18 mouse cellular contexts compared by ENCODE assay signal in the genomic region with DNA sequence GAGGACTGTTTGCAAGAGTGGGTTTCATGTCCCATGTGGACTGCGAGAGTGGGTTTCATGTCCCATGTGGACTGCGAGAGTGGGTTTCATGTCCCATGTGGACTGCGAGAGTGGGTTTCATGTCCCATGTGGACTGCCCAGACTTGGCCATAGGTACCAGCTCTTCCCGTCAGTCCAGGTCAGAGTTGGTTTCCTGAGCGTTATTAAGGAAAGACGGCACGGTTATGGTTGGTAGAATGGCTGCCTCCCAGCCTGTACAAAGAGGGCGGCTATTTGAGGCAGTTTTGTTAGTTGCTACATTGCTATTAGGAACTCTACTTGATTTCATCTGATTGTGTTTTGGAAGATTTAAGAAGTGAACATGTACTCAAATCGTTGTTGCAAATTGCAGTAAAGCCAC. TPM values are rescaled to one million over a fixed set of nuclear protein-coding genes. Genes with fewer than 3 reads are reported as not detected.
DNase-seq lines count a peak whose midpoint lies in the region; ATAC-seq lines count a peak whose summit lies in the region.
"Had no signal": no experiment of that assay in that cellular context is flagged by ENCODE, and none has a peak within 500 bp of the region (broad histone marks: within the 10 kb centered on the region; RNA-seq: fewer than 3 reads in every experiment).

No protein-coding gene starts in this region.

- DNase-seq in heart, adult 11 months: peak; percentile 86
- DNase-seq in heart, postnatal 25 days (ENCODE audit: low spot score): no peak
- DNase-seq in midbrain, embryonic 11.5 days (ENCODE audit: low spot score, missing footprints): peak; percentile 69
- DNase-seq: adrenal gland, adult 2 months; adrenal gland, adult 8-10 months; adrenal gland, postnatal 10 days; adrenal gland, postnatal 14 days; adrenal gland, postnatal 25 days; adrenal gland, postnatal 36 days; B cell, adult 2 months; cerebellum, adult 11 months; cerebellum, adult 11-12 months; cerebellum, adult 18-20 months had no signal

- H3K9ac ChIP-seq in midbrain, embryonic 11.5 days (ENCODE audit: low read length): no peak overlapping the region
- H3K9ac ChIP-seq in midbrain, embryonic 15.5 days: no peak overlapping the region

- ATAC-seq in midbrain, embryonic 11.5 days (ENCODE audit: low FRiP score): no peak
- no peak for ATAC-seq in midbrain, embryonic 15.5 days (replicated peaks)
- ATAC-seq: activated CD4-positive, CD25-positive, alpha-beta regulatory T cell, adult 4 months; CD4-positive, CD25-positive, alpha-beta regulatory T cell, adult 4 months; Patski had no signal

- H3K27ac ChIP-seq in midbrain, embryonic 11.5 days (ENCODE audit: low read depth, low read length): no peak overlapping the region
- no peak overlapping the region for H3K27ac ChIP-seq in midbrain, embryonic 15.5 days

- intact Hi-C loops in heart, postnatal 25 days (cut with DNase I): no loop called here

- no peaks in the 10 kb centered on the region for H3K4me1 ChIP-seq in midbrain, embryonic 11.5 days (ENCODE audit: control insufficient read depth, insufficient read depth, low read length)
- no peaks in the 10 kb centered on the region for H3K4me1 ChIP-seq in midbrain, embryonic 15.5 days

- H3K36me3 ChIP-seq in midbrain, embryonic 11.5 days (ENCODE audit: control insufficient read depth, insufficient read depth, low read length): peaks cover 17% of the 10 kb centered on the region
- 0 out of 2 replicates have a peak, but pooled peaks cover 7% of the 10 kb centered on the region for H3K36me3 ChIP-seq in midbrain, embryonic 15.5 days (replicated peaks)

- no peak overlapping the region for H3K4me3 ChIP-seq in midbrain, embryonic 11.5 days (ENCODE audit: low read depth, low read length)
- no peak overlapping the region for H3K4me3 ChIP-seq in midbrain, embryonic 15.5 days

- H3K9me3 ChIP-seq in midbrain, embryonic 11.5 days (ENCODE audit: control insufficient read depth, low read length): no peaks in the 10 kb centered on the region
- no peaks in the 10 kb centered on the region for H3K9me3 ChIP-seq in midbrain, embryonic 15.5 days

- H3K4me2 ChIP-seq in midbrain, embryonic 11.5 days: no peak overlapping the region
- H3K4me2 ChIP-seq in midbrain, embryonic 15.5 days: no peak overlapping the region

- H3K27me3 ChIP-seq in midbrain, embryonic 11.5 days (ENCODE audit: control insufficient read depth, insufficient read depth, low read length): no peaks in the 10 kb centered on the region
- H3K27me3 ChIP-seq in midbrain, embryonic 15.5 days (replicated peaks): no peaks in the 10 kb centered on the region
- H3K27me3 ChIP-seq: CH12.LX, Patski had no signal

- WGBS in midbrain, embryonic 11.5 days: 95% methylated on average over 9 of the region's 9 CpGs
- 91% methylated on average over 9 of the region's 9 CpGs for WGBS in midbrain, embryonic 15.5 days

RNA-seq across cellular contexts. Expression of a gene that starts 7.7 kb away (rescaled TPM):
- total RNA-seq in heart, postnatal 25 days (2021): 1 to 10 TPM; 8.4 to 9.0 TPM
- polyA plus RNA-seq in midbrain, embryonic 11.5 days (2014; fragmentation: Nextera tagmentation; extraction: Ambion mirVana): 23.4 and 24.1 TPM in 2 replicates
- polyA plus RNA-seq in midbrain, embryonic 15.5 days (2015; fragmentation: Nextera tagmentation; extraction: Ambion mirVana): 39.7 and 40.7 TPM in 2 replicates

RNA-seq across cellular contexts. Expression of a gene that starts 10.1 kb away (rescaled TPM):
- total RNA-seq in heart, postnatal 25 days (2021): 100 to 1,000 TPM; 128 to 130 TPM
- 1,982 and 2,171 TPM in 2 replicates for polyA plus RNA-seq in midbrain, embryonic 11.5 days (2014; fragmentation: Nextera tagmentation; extraction: Ambion mirVana)
- polyA plus RNA-seq in midbrain, embryonic 15.5 days (2015; fragmentation: Nextera tagmentation; extraction: Ambion mirVana): 2,073 and 2,119 TPM in 2 replicates

RNA-seq across cellular contexts. Expression of a gene that starts 25.3 kb away (rescaled TPM):
- 10 to 100 TPM; 13.9 to 16.0 TPM for total RNA-seq in heart, postnatal 25 days (2021)
- polyA plus RNA-seq in midbrain, embryonic 11.5 days (2014; fragmentation: Nextera tagmentation; extraction: Ambion mirVana): 82.5 and 93.4 TPM in 2 replicates
- 53.2 and 58.5 TPM in 2 replicates for polyA plus RNA-seq in midbrain, embryonic 15.5 days (2015; fragmentation: Nextera tagmentation; extraction: Ambion mirVana)

RNA-seq across cellular contexts. Expression of a gene that starts 39.9 kb away (rescaled TPM):
- total RNA-seq in heart, postnatal 25 days (2021): 1 to 10 TPM in 1 of 2 experiments, under 1 TPM in 1; 0.75 to 1.0 TPM
- polyA plus RNA-seq in midbrain, embryonic 11.5 days (2014; fragmentation: Nextera tagmentation; extraction: Ambion mirVana): 0.82 and 1.1 TPM in 2 replicates
- 0.70 and 1.5 TPM in 2 replicates for polyA plus RNA-seq in midbrain, embryonic 15.5 days (2015; fragmentation: Nextera tagmentation; extraction: Ambion mirVana)

RNA-seq across cellular contexts. Expression of a gene that starts 49.0 kb away (rescaled TPM):
- total RNA-seq in heart, postnatal 25 days (2021): 10 to 100 TPM; 80.1 to 92.2 TPM
- 84.9 and 86.8 TPM in 2 replicates for polyA plus RNA-seq in midbrain, embryonic 11.5 days (2014; fragmentation: Nextera tagmentation; extraction: Ambion mirVana)
- polyA plus RNA-seq in midbrain, embryonic 15.5 days (2015; fragmentation: Nextera tagmentation; extraction: Ambion mirVana): 165 and 173 TPM in 2 replicates
